Mouse (Mus musculus): ENCODE data around the gene Timm29.
"Not testable (repeated sequence)": the region's sequence is repeated elsewhere in the genome, so short reads cannot be mapped to it uniquely, and the experiment has no call there.

Gene Timm29

DNA sequence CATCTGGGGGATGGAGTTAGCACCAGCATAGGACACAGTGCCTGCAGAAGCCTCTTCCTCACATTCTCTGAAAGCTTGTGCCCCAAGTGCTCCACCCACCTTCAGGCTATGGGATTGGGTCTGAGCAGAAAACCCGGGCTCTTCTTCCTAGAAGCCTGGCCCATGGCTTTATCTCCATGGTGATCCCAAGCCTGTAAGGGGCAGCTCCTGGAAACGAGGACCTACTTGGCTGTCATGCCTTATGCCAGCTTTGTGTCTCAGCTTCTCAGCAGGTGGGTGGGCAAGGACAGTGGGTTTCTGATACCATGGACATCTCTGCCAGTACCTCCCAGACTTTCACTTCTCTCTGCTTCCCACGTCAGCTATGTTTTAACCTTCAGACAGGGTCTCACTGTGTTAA, 14.3 kb upstream of the Timm29 start:
- DNase-seq (ENCODE audit: low spot score): no peak

GRCm38 (mm10) chr9:21585401-21585800, 7.1 kb upstream of the Timm29 start:
- no peak for DNase-seq (ENCODE audit: low spot score)

DNA sequence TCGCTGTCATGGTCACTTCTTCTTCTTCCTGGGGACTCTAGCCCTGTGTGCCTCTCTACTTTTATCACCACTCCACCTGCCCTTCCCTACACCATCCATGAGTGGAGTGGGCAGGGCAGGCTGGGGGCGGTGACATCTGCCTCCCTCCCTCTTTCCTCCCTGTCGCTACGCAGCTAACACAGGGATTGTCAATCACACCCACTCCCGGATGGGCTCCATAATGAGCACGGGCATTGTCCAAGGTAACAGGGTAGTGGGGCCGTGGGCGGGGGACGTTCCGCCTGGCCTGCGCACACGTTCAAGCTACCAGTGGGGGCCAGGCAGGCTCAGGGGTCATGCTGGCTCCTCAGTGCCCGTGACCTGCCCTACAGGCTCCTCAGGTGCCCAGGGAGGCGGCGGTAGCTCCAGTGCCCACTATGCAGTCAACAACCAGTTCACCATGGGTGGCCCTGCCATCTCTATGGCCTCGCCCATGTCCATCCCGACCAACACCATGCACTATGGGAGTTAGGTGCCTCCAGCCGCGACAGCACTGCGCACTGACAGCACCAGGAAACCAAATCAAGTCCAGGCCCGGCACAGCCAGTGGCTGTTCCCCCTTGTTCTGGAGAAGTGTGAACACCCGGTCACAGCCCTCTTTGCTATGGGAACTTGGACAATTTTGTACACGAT, 4.7 kb upstream of the Timm29 start:
- DNase-seq (ENCODE audit: low spot score): no peak

DNA sequence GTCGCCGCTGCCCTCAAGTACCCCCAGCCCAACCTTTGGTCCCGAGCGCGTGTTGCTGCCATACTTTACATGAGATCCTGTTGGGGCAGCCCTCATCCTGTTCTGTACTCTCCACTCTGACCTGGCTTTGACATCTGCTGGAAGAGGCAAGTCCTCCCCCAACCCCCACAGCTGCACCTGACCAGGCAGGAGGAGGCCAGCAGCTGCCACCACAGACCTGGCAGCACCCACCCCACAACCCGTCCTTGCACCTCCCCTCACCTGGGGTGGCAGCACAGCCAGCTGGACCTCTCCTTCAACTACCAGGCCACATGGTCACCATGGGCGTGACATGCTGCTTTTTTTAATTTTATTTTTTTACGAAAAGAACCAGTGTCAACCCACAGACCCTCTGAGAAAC, 4.2 kb upstream of the Timm29 start:
- DNase-seq (ENCODE audit: low spot score): no peak

GRCm38 (mm10) chr9:21589538-21589937, 3.0 kb upstream of the Timm29 start:
- DNase-seq (ENCODE audit: low spot score): no peak

GRCm38 (mm10) chr9:21591127-21591830, 1.2 kb upstream of the Timm29 start:
- DNase-seq (ENCODE audit: low spot score): no peak

DNA sequence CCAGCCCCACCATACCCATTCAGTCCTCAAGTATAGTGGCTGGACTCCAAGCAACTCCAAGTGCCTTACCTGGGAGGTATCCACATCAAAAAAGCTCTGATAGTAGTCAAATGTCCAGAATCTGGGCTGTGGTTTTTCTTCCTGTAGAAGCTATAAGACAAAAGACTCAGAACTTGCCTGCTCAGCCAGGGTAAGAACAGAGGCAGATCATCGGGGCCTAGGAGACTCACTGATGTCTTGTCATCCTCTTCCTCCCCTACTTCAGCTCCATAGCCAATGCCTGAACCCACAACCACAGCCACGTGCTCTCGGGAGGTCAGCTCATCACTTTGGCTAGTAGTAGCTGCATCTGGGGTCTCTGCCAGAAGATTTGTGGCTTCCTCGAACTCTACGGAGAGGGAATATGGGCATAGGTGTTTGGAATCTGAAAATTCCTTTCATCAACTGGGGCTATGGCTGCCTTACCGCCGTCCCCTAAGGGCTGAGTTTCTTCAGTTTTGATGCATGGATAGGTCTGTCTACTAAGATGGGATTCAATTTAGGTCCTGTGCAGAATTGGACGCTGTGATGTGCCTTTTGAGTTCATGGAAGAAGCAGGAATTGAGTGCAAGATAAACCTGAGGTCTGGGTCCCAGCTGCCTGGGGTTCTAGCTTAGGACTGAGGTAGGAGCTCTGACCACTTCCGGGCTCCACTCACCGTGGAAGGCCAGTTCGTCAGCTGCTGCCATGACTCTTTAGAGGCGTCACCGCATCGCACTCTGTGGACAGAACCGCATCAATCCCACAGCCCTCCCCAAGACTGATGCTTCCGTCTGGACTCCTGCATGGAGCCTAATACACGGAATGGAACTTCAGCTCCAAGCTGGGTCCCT, 455 bp upstream of the Timm29 start:
- DNase-seq (ENCODE audit: low spot score): no peak

- no peak for DNase-seq (ENCODE audit: low spot score)
These were observed 700 bp downstream of the Timm29 start for GRCm38 (mm10) chr9:21593122-21593721.

- not testable (repeated sequence) for DNase-seq (ENCODE audit: low spot score)
These were observed 1.8 kb downstream of the Timm29 start for GRCm38 (mm10) chr9:21594350-21594749.

DNA sequence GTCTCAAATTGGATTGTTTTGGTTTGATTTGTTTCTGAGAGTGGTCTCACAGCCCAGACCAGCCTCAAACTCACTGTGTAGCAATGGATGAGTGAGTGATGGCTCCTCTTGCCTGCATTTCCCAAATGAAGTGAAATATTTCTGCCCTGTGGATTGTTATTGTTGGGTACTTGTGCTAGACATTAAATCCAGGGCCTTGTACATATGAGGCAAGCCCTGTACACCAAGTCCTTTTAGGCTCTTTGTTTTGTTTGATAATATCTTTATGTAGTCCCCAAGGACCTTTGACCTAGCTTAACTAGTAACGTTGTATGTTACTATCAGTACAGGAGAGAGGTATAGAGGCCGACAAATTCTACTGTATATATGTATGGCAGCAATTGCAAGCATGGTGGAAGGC, 2.3 kb downstream of the Timm29 start:
- no peak for DNase-seq (ENCODE audit: low spot score)

DNA sequence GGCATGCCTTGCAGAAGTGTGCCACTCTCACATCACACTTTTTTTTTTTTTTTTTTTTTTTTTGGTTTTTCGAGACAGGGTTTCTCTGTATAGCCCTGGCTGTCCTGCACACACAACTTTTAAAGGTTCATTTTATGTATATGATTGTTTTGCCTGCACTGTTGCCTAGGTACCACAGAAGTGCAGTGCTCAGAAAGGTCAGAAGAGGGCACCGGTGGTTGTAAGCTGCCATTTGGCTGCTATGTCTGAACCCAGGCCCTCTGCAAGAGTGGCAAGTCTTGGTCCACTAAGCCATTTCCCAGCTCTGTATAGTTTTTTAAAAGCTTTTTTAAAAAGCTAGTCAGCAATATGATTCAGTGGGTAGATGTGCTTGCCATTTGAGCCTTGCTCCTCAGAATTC, 5.7 kb downstream of the Timm29 start:
- peak; percentile 63 for DNase-seq (ENCODE audit: low spot score)

- DNase-seq (ENCODE audit: low spot score): no peak
These were observed 7.7 kb downstream of the Timm29 start for GRCm38 (mm10) chr9:21600186-21600585.

DNA sequence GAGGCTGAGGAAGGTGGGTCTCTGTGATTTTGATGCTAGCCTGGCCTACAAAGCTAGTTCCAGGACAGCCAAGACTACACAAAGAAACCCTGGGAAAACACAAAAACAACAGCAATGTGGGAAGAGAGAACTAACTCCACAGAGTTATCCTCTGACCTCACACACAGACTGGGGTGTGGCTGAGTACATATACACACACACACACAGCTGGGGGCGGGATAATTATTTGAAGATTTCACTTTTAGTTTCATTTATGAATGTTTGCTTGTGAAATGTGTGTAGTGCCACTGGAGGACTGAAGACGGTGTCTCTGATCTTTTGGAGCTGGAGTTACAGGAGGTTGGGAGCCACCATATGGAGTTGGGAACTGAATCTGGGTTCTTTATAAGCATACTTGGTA, 8.6 kb downstream of the Timm29 start:
- no peak for DNase-seq (ENCODE audit: low spot score)

DNA sequence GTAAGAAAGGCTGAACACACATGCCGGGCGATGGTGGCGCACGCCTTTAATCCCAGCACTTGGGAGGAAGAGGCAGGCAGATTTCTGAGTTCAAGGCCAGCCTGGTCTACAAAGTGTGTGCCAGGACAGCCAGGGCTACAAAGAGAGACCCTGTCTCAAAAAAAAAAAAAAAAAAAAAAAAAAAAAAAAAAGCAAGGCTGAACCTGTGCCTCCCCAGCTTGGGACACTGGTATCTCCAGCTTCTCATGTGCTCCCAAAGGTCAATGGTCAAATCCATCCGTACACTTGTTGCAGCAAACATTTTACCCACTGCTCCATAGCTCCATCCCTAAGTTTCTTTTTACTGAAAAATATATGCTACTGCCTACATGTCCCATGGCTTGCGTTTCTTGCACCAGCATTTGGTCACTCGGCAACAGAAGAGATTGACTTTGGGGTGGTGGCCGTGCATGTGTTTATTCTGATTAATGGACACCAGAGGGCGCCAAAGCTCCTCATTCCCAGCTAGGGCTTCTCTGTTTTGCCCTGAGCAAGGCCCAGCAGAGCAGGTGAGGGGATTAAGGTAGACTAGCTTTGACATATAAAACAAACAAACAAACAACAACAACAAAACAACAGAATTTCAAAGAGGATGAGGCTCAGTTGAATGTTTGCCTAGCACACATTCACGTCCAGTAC, 9.3 kb downstream of the Timm29 start:
- DNase-seq (ENCODE audit: low spot score): peak; percentile 87

- no peak for DNase-seq (ENCODE audit: low spot score)
These were observed 11.6 kb downstream of the Timm29 start for GRCm38 (mm10) chr9:21604119-21604518.

DNA sequence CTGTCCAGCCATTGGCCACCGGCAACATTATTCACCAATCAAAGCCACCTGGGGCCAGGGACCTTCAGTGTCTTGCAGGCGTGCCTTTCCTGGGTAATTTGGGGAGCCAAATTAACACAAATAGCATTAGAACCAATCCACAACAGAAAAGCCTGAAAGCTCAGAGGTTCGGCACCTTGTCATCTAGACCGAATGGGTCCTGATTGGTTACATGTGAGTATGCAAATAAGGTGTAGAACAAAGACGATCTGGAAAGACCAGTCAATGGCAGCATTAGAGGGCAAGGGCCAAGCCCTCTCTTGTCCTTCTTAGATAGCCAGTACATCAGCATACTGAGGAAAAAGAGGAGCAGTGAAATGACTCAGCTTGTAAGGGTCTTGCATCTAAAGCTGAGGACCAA, 13.3 kb downstream of the Timm29 start:
- no peak for DNase-seq (ENCODE audit: low spot score)

GRCm38 (mm10) chr9:21606648-21607047, 14.1 kb downstream of the Timm29 start:
- no peak for DNase-seq (ENCODE audit: low spot score)

- DNase-seq (ENCODE audit: low spot score): no peak
These were observed 17.3 kb downstream of the Timm29 start for GRCm38 (mm10) chr9:21609861-21610260.

DNA sequence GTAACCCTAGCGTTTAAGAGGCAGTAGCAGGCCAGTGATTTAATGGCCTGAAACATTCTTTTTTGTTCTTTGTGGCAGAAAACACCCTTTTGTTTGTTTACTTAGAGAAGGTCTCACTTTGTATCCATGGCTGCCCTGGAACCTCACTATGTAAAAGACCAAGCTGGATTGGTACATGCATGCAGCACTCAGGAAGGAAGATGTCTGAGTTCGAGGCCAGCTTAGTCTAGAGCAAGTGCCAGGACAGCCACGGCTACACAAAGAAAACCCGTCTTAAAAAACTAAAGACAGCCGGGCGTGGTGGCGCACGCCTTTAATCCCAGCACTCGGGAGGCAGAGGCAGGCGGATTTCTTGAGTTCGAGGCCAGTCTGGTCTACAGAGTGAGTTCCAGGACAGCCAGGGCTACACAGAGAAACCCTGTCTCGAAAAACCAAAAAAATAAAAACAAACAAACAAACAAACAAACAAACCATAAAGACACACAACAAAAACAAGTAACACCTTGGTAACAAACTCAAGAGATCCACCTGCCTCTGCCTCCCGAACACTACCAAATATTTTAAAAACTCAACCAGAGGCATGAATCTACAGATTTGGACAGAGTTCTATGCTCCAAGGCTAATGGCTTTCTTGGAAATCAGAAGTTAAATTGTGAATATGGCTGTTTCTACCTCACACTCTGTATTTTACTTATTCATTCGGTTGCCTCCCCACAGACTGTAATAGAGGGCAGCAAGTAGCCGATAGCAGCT, 22.5 kb downstream of the Timm29 start:
- DNase-seq (ENCODE audit: low spot score): no peak

DNA sequence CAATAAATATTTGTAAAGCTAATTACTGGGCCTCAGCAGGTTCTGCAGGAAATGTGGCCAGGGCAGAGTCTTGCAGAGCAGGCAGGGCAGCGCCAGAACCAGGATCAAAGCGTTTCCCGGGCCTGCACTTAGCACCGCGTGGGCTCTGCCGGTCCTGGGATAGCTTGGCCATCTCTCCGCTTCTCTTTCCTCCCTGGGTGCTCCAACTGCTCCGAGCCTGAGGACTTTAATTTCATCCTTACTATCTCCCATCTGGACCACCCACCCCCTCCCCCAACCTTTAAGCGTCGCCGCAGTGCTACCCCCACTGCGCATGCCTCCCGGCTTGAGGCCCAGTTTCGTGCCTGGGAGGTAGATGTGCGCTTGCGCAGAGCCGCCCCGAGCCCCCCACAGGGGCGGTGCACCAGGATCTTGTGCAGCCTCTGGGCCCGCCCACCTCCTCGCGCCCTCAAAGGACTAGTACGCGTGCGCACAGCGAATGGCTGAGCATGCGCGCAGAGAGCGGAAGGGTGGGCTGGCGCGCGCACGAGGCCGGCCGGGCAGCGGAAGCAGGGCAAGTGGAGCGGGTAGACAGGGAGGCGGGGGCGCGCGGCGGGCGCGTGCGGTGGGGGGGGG, 23.2 kb downstream of the Timm29 start, which contains the start of gene Smarca4:
Smarca4 (plus strand) TSS at position 553 of the 615 bp plus-strand sequence.
- peak; percentile 100 for DNase-seq (ENCODE audit: low spot score)
